Mouse (Mus musculus): Measurements from ENCODE around the gene AI467606. TPM values are rescaled to one million over a fixed set of nuclear protein-coding genes. Genes with fewer than 3 reads are reported as not detected.

The AI467606 gene
- polyA plus RNA-seq, 1 experiment from 2014 or later, result 1.0 TPM

- no peaks in the 10 kb centered on the region for H3K9me3 ChIP-seq (ENCODE audit: control insufficient read depth, low read length)
- ATAC-seq (ENCODE audit: low FRiP score) (no peak), DNase-seq (ENCODE audit: low spot score) (no peak)
- H3K27ac ChIP-seq (ENCODE audit: low read depth, low read length), result no peak overlapping the region
- no peaks in the 10 kb centered on the region for H3K4me1 ChIP-seq (replicated peaks; ENCODE audit: control insufficient read depth, insufficient read depth, low read length)
- no peak overlapping the region for H3K4me3 ChIP-seq (ENCODE audit: low read depth, low read length)
- no peaks in the 10 kb centered on the region for H3K27me3 ChIP-seq (ENCODE audit: control insufficient read depth, insufficient read depth, low read length)
- H3K9ac ChIP-seq (ENCODE audit: low read depth, low read length), result no peak overlapping the region
- WGBS, result 81% methylated on average over 4 of the region's 4 CpGs
- no peak overlapping the region for H3K4me2 ChIP-seq (replicated peaks; ENCODE audit: low read depth, low read length)
- H3K36me3 ChIP-seq (ENCODE audit: control insufficient read depth, insufficient read depth, low read length), result no peaks in the 10 kb centered on the region
Measured at GRCm38 (mm10) chr7:127142666-127143065, 51.5 kb downstream of the AI467606 start.

Other genes with a start within 250 kb of the AI467606 start
- gene Doc2a, start 243.9 kb upstream of the AI467606 start, polyA plus RNA-seq (2014; fragmentation: Nextera tagmentation; extraction: Ambion mirVana), result 3.4 and 3.7 TPM in 2 replicates
- gene Hirip3, start 229.4 kb upstream of the AI467606 start, polyA plus RNA-seq (2014; fragmentation: Nextera tagmentation; extraction: Ambion mirVana), result 22.0 and 25.2 TPM in 2 replicates
- 89.3 and 89.4 TPM in 2 replicates for gene Ino80e, start 229.0 kb upstream of the AI467606 start, polyA plus RNA-seq (2014; fragmentation: Nextera tagmentation; extraction: Ambion mirVana)
- gene Taok2, start 206.7 kb upstream of the AI467606 start, polyA plus RNA-seq (2014; fragmentation: Nextera tagmentation; extraction: Ambion mirVana), result 27.3 and 31.2 TPM in 2 replicates
- 25.3 and 28.6 TPM in 2 replicates for gene Tmem219, start 168.4 kb upstream of the AI467606 start, polyA plus RNA-seq (2014; fragmentation: Nextera tagmentation; extraction: Ambion mirVana)
- gene Kctd13, start 162.5 kb upstream of the AI467606 start, polyA plus RNA-seq (2014; fragmentation: Nextera tagmentation; extraction: Ambion mirVana), result 30.1 and 33.5 TPM in 2 replicates
- gene Asphd1, start 141.8 kb upstream of the AI467606 start, polyA plus RNA-seq (2014; fragmentation: Nextera tagmentation; extraction: Ambion mirVana), result 0.90 and 0.92 TPM in 2 replicates
- 13.2 and 14.2 TPM in 2 replicates for gene Sez6l2, start 140.8 kb upstream of the AI467606 start, polyA plus RNA-seq (2014; fragmentation: Nextera tagmentation; extraction: Ambion mirVana)
- 68.9 and 69.5 TPM in 2 replicates for gene Cdipt, start 115.4 kb upstream of the AI467606 start, polyA plus RNA-seq (2014; fragmentation: Nextera tagmentation; extraction: Ambion mirVana)
- gene Cdiptos, start 115.3 kb upstream of the AI467606 start, polyA plus RNA-seq (2014; fragmentation: Nextera tagmentation; extraction: Ambion mirVana), result 0.63 and 0.93 TPM in 2 replicates
- gene Mvp, start 76.7 kb upstream of the AI467606 start, polyA plus RNA-seq (2014; fragmentation: Nextera tagmentation; extraction: Ambion mirVana), result 3.4 and 3.5 TPM in 2 replicates
- gene Pagr1b, start 74.9 kb upstream of the AI467606 start, polyA plus RNA-seq (2014; fragmentation: Nextera tagmentation; extraction: Ambion mirVana), result not detected in 2 replicates
- 76.1 and 78.5 TPM in 2 replicates for gene Pagr1a, start 74.0 kb upstream of the AI467606 start, polyA plus RNA-seq (2014; fragmentation: Nextera tagmentation; extraction: Ambion mirVana)
- gene Gm42742, start 70.3 kb upstream of the AI467606 start, polyA plus RNA-seq (2014; fragmentation: Nextera tagmentation; extraction: Ambion mirVana), result 50.4 and 53.7 TPM in 2 replicates
- gene Prrt2, start 70.1 kb upstream of the AI467606 start, polyA plus RNA-seq (2014; fragmentation: Nextera tagmentation; extraction: Ambion mirVana), result 7.2 and 7.7 TPM in 2 replicates
- gene Maz, start 64.3 kb upstream of the AI467606 start, polyA plus RNA-seq (2014; fragmentation: Nextera tagmentation; extraction: Ambion mirVana), result 69.4 and 71.4 TPM in 2 replicates
- gene Kif22, start 48.9 kb upstream of the AI467606 start, polyA plus RNA-seq (2014; fragmentation: Nextera tagmentation; extraction: Ambion mirVana), result 142 and 146 TPM in 2 replicates
- not detected in 2 replicates for gene Zg16, start 4.0 kb upstream of the AI467606 start, polyA plus RNA-seq (2014; fragmentation: Nextera tagmentation; extraction: Ambion mirVana)
- gene Qprt, start 30.9 kb downstream of the AI467606 start, polyA plus RNA-seq (2014; fragmentation: Nextera tagmentation; extraction: Ambion mirVana), result 1.7 and 2.0 TPM in 2 replicates
- 0.07 and 0.08 TPM in 2 replicates for gene Spn, start 46.5 kb downstream of the AI467606 start, polyA plus RNA-seq (2014; fragmentation: Nextera tagmentation; extraction: Ambion mirVana)
- 64.7 and 76.2 TPM in 2 replicates for gene Cd2bp2, start 104.7 kb downstream of the AI467606 start, polyA plus RNA-seq (2014; fragmentation: Nextera tagmentation; extraction: Ambion mirVana)
- gene Tbc1d10b, start 117.1 kb downstream of the AI467606 start, polyA plus RNA-seq (2014; fragmentation: Nextera tagmentation; extraction: Ambion mirVana), result 18.7 and 19.1 TPM in 2 replicates
- gene Mylpf, start 117.5 kb downstream of the AI467606 start, polyA plus RNA-seq (2014; fragmentation: Nextera tagmentation; extraction: Ambion mirVana), result 24.1 and 26.5 TPM in 2 replicates
- gene Zfp553, start 141.7 kb downstream of the AI467606 start, polyA plus RNA-seq (2014; fragmentation: Nextera tagmentation; extraction: Ambion mirVana), result 26.5 and 29.7 TPM in 2 replicates
- gene Sept1, start 141.8 kb downstream of the AI467606 start, polyA plus RNA-seq (2014; fragmentation: Nextera tagmentation; extraction: Ambion mirVana), result 23.7 and 30.0 TPM in 2 replicates
- 53.2 and 54.0 TPM in 2 replicates for gene Zfp771, start 152.9 kb downstream of the AI467606 start, polyA plus RNA-seq (2014; fragmentation: Nextera tagmentation; extraction: Ambion mirVana)
- 193 and 214 TPM in 2 replicates for gene Dctpp1, start 169.3 kb downstream of the AI467606 start, polyA plus RNA-seq (2014; fragmentation: Nextera tagmentation; extraction: Ambion mirVana)
- 80.8 and 86.6 TPM in 2 replicates for gene Sephs2, start 182.7 kb downstream of the AI467606 start, polyA plus RNA-seq (2014; fragmentation: Nextera tagmentation; extraction: Ambion mirVana)
- gene Itgal, start 204.9 kb downstream of the AI467606 start, polyA plus RNA-seq (2014; fragmentation: Nextera tagmentation; extraction: Ambion mirVana), result 0.54 and 0.56 TPM in 2 replicates